Mouse (Mus musculus): ENCODE measurements around the gene Zfp687.

Gene Zfp687

GRCm38 (mm10) chr3:94958295-94958694 is 57.0 kb downstream of the Zfp687 start:
- no peak for DNase-seq
